Mouse (Mus musculus) adrenal gland, adult 2 months (tissue): ENCODE measurements around the gene Esrra. TPM values are rescaled to one million over a fixed set of nuclear protein-coding genes. Genes with fewer than 3 reads are reported as not detected.

Experiments used
- DNase-seq: peaks from one replicate; pipeline ENCODE4 v3.0.0; 2021
- long read RNA-seq: library from polyadenylated mRNA; stranded (forward); transcript quantifications from one replicate; pipeline ENCODE4 v2.0.0, GENCODE M21; 2021
- polyA plus RNA-seq: library from polyadenylated mRNA; depleted of rRNA; stranded (reverse); fragments of >200 nt; gene quantifications from 2 replicates; pipeline ENCODE4 v1.2.3, GENCODE M21; 2012; rRNA removed
- total RNA-seq, 2 experiments: library from RNA; stranded (reverse); gene quantifications; 2 replicates each; pipeline ENCODE4 v1.2.3; 2021

Gene Esrra
- total RNA-seq: 10 to 100 TPM; 29.3 to 62.8 TPM
- 67.6 and 87.7 TPM in 2 replicates for polyA plus RNA-seq
- long read RNA-seq, transcript Esrra-201 (7 exons, 2,242 nt): major isoform, 96 of 179 reads
- long read RNA-seq, partial matches to known transcripts: 1 of 179 reads
- long read RNA-seq, other reads (novel, unspliced or antisense): 82 of 179 reads

- peak; percentile 100 for DNase-seq
These were observed at the start of gene Esrra for GRCm38 (mm10) chr19:6921647-6922567. Gene Esrra (minus strand): TSS chr19:6921813.

- peak; percentile 62 for DNase-seq
These were observed 49.0 kb upstream of the Esrra start for GRCm38 (mm10) chr19:6970460-6971085.

GRCm38 (mm10) chr19:6969665-6970381 lies 48.2 kb upstream of the Esrra start:
- DNase-seq: peak; percentile 89

- no peak for DNase-seq
These were observed 47.7 kb upstream of the Esrra start for GRCm38 (mm10) chr19:6969291-6969664.

- peak; percentile 56 for DNase-seq
These were observed 47.1 kb upstream of the Esrra start for GRCm38 (mm10) chr19:6968491-6969271.

GRCm38 (mm10) chr19:6956461-6956860 lies 34.8 kb upstream of the Esrra start:
- peak; percentile 36 for DNase-seq

GRCm38 (mm10) chr19:6955424-6955823 lies 33.8 kb upstream of the Esrra start:
- peak; percentile 9 for DNase-seq

GRCm38 (mm10) chr19:6954046-6954445 lies 32.4 kb upstream of the Esrra start:
- DNase-seq: peak; percentile 61

- peak; percentile 90 for DNase-seq
These were observed 31.1 kb upstream of the Esrra start for GRCm38 (mm10) chr19:6952712-6953037.

- DNase-seq: peak; percentile 94
These were observed 30.5 kb upstream of the Esrra start for GRCm38 (mm10) chr19:6951994-6952711.

GRCm38 (mm10) chr19:6951381-6951968 lies 29.9 kb upstream of the Esrra start:
- DNase-seq: peak; percentile 98

- peak; percentile 82 for DNase-seq
These were observed 29.1 kb upstream of the Esrra start for GRCm38 (mm10) chr19:6950613-6951153.

- no peak for DNase-seq
These were observed 28.3 kb upstream of the Esrra start for GRCm38 (mm10) chr19:6949951-6950350.

GRCm38 (mm10) chr19:6949532-6949931 lies 27.9 kb upstream of the Esrra start:
- DNase-seq: no peak

- peak; percentile 14 for DNase-seq
These were observed 26.6 kb upstream of the Esrra start for GRCm38 (mm10) chr19:6948186-6948585.

- no peak for DNase-seq
These were observed 26.1 kb upstream of the Esrra start for GRCm38 (mm10) chr19:6947742-6948141.

- DNase-seq: no peak
These were observed 22.1 kb upstream of the Esrra start for GRCm38 (mm10) chr19:6943709-6944108.

- DNase-seq: no peak
These were observed 21.2 kb upstream of the Esrra start for GRCm38 (mm10) chr19:6942764-6943163.

- peak; percentile 98 for DNase-seq
These were observed 20.7 kb upstream of the Esrra start, which contains the start of gene Gpr137 for GRCm38 (mm10) chr19:6942249-6942691. Gene Gpr137 (minus strand): TSS chr19:6942480.
